Mouse (Mus musculus) yolk sac, embryonic 10.5 days (tissue): ENCODE results near the gene BC025920.
"Not testable (repeated sequence)": the region's sequence is repeated elsewhere in the genome, so short reads cannot be mapped to it uniquely, and the experiment has no call there.

ENCODE experiments used
- DNase-seq: peaks from one replicate; pipeline ENCODE4 v3.0.0-alpha.2; 2017; ENCODE audit warnings: low spot score

Gene BC025920

DNA sequence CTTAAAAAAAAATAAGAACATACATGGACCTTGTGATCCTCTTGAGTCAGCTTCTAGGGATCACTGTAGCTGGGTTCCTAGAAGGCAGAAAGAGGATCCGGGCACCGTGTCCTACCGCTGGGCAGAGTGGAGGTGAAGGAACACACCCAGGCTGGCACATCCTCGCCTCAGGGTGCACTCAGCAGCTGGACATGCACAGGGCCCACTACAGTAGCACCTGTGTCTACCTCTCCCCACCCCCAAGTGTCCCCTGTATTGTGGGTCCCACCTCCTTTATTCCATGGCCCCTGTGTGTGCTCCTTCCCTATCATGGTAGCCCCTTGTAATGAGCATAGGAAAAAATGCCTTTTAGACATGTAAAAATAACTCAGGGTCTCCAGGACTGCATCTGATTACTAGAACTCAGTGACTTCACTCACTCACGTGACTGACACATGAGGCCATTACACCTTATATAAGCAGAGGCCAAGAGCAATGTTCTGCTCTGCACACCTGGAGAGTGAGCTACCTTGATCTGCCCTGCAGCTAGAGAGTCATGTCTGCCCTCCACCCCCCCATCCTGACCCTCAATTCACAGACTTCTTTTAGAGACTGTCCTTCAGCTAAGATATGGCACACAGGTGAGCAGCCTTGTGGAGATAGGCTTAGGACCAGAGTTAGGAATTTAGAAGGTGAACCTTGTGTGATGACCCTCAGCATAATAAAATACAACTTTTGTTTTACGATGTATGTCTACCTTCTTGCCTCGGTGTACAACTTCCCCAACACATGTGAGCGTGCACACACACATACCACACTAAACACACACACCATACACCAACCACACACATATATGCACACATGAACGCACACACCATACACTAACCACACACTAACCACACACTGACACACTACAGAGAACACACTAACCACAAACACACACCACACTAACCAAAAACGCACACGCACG lies 1.8 kb upstream of the BC025920 start:
- DNase-seq: no peak

DNA sequence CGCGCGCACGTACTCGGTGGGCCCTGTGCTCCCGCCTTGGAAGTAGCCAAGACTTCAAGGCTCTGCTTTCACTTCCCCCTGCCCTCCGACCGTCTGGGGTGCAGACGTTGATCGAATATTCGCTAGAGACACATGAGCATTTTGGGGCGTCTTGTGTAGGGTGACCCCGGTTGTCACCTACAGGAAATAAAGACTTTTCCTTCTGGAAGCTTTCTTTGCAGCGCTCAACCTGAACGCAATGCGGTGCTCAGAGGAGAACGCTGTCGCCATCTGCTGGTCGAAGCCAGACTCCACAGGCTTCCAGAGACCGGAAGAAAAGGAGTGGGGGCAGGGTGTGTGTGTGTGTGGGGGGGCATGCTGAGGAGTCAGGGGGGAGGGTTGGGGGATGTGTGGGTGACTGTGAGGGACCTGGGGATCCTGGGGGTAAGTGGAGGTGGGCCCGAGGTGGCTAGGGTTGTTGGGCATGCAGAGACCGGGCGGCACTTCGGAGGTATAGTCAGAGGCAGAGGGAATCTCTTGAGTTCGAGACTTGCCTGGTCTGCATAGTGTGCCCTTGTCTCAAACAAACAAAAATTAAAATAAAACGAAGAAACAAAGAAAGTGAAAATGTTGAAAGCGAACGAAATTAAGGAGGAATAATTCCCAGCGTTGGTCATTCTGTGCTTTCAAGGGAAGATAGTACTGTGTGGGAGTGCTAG lies 953 bp upstream of the BC025920 start:
- DNase-seq: peak; percentile 85

DNA sequence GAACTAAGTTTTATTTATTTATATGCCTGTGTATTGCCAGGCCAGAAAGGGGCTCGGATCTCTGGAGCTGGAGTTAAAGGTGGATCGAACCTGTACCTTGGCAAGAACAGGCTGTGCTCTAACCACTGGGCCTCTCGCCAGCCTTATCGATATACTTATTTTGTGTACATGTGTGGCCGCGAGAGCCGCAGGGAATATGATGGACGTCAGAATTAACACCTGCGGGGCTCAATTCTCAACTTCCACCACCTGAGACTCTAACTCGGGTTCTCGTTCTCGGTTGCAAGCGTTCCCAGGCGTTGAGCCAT lies 450 bp upstream of the BC025920 start:
- DNase-seq: no peak

DNA sequence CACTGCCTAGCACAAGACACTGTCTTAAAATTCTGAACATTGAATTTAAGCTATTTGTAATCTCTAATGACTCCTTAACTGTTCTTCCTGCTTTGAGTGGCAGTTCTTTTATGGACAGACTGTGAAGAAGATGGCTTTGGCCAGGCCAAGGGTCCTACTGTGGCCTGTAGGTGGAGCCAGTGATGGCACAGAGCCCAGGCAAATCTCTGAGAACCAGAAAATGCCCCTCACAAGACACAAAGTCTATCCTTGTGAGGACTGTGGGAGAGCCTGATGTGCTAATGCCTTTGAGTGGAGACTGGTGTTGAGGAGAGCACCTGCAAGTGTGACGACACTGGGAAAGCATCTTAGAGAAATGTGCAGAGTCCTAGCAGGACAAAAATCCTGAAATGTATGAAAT lies 2.2 kb downstream of the BC025920 start:
- DNase-seq: no peak

DNA sequence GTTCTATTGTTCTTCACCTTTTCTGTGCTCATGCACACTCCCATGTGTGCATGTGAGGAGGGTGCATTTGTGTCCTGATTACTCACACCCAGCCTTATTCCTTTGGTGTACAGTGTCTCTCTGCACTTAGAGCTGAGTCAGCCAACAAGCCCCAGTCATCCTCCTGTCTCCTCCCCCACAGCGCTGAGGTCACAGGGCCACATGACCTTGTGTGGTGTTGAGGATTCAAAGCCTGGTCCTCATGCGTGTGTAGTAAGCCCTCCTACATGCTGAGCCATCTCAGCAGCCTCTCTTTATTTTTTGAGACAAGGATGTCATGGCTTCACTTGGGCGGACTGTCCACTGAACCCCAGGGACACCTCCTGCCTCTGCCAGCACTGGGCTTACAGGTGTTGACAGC lies 6.7 kb downstream of the BC025920 start:
- no peak for DNase-seq

DNA sequence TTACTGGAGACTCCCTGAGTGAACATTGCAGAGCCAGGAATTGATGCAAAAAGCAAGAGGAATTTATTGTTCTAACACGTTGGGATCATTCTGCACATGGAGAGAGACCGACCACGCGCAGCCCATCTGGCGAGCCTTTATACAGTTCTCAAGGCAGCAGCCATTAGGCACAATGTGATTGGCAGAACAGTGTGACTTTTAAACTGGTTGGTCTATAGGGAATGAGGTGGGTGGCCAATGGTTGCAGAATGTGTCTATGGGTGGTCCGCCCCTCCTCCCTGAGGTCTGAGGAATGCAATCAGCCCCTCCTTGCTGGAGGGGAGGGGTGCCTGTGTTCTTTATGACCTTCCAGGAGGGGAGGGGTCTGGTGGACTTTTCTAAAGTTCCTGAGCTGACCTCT lies 9.4 kb downstream of the BC025920 start:
- peak; percentile 34 for DNase-seq

DNA sequence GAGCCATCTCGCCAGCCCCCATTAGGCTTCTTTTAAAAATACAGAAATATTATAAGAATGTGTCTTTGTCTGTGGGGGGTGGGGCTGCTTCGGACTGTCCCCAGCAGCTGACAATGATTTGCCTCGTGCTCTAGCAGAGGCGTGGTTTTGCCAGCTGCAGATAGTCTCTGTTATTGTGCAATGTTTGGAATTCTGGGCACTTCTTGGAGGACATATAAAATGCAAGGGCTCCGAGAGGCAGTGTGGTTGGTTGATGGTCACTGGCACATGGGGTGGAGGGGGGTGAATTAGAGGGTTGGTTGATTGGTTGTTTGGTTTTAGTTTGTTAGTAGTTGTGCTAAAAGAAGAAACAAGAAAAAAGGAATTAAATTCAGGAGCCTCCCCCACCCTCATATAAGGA lies 13.9 kb downstream of the BC025920 start:
- DNase-seq: no peak

DNA sequence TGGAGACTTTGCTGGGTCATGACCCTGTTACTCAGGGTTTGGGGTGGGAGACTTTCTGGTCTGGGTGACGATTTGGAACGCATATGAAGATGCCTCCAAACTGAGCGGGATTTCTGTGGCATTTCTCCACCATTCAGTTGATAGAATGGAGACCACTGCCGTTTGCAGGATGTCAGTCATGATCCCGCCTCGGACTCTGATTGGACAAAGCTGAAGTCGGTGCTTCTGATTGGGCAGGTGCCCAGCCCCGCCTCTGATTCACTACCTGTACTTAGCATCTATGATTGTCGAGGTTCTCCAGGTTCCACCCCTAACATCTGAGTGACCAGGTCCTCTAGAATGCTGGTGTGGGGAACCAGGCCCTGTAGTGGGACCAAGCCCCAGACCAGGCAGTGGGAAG lies 14.7 kb downstream of the BC025920 start:
- no peak for DNase-seq

DNA sequence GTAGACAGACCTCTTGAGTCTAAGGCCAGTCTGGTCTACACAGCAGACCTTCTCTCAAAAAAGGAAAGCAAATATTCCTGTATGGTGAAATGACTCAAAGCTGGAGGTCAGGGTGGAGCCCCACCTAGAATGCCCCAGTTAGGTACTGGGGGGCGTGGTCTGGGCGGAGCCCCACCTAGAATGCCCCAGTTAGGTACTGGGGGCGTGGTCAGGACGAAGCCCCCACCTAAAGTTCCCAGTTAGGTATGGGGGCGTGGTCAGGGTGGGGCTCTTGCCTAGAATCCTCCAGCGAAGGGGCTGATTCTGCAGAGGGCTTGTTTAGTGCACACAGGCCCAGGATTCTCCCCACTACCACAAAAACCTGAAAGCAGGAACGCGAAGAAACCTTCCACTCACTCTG lies 17.4 kb downstream of the BC025920 start:
- DNase-seq: no peak

DNA sequence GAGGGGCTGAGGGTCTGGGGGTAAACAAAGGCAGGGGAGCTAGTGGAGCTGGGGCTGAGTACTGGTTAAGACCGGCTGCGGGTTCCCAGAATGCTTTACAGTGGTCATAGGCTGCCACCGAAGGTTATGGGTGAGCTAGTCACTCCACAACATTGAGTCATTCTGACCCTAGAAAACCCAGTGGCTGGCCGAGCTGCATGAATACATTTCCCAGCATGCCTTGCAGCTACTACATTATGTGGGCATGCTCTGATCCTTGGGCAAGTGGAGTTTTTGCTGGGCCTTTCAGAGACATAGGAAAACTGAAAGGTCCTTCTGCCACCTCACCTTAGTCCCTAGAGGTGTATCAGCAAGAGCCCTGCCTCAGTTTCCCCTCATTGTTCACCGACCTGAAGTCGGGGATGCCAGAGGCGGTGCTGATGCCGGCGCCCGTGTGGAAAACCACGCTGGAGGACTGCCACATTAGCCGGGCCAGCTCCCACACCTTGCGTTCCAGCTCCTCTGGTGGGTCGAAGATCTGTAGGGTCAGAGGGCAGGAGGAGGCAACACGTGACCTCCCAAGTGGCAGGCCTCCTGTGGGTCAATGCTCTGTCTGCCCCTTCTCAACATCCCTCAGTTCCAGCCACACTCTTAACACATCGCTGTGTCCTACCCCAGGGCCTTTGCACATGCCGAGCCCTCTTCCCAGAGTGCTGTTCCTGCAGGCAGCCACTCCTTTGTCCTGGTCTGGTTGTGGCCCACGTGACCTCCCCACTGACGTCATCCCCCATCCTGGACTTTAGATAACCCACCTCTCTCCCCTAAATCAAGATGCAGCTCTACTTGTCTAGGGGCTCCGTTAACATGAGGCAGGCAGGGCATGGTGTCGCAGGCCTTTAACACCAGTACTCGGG lies 20.3 kb downstream of the BC025920 start:
- no peak for DNase-seq

DNA sequence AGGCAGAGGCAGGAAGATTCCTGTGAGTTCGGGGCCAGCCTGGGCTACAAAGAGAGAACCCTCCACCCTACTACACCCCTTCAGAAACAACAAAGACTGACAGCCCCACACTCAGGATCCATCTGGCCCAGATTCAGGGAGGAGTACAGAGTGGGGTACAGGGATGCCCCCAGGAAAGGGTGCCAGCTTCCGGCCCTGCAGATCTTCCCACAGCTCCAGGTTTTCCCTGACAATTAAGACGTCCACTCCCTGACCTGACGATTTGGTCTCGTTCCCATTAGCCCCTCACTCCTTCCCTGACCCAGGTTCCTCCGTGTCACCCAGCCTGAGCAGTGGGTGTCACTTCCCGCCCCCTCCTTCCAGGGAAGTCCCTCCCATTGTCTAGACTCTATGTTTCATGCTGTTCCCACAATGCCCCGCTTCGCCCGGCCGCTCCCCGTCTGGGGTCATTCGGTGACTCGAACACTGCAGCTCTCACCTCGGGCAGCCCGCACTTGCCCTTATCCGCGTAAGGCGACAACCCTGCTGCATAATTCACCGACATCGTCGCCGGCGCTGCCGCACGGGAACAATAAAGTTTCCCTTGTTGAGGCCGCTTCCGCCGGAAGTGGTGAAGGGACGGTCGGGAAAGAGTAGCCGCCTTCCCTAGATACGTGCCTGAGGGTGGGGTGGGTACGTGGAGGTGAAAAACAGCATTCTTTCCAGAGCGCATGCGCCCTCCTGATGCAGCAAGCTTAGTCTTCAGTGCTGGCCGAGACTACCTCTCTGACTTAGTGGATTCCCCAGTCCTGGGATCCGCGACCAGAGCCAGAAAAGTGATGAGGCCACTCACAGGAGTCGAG lies 21.1 kb downstream of the BC025920 start, which contains the start of gene Sirt6:
Sirt6 (minus strand) TSS at position 804 of the 842 bp plus-strand sequence.
- peak; percentile 95 for DNase-seq

DNA sequence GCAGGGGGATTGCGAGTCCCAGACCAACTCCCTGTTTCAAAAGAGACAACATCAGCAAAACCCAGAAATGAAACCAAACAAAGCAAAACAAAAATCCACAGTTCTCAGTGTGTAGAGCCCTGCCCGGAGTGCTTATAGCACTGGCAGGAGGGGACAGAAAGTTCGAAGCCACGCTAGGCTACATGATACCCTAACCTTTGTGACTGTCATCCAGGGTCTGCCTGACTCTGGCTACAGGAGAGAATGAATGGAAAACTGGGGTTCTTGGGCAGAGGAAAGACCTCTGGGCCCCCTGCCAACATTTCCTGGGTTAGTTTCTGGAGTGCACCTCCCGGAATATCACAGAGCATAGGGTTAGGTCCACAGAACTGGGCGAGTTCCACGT lies 21.8 kb downstream of the BC025920 start:
- no peak for DNase-seq

DNA sequence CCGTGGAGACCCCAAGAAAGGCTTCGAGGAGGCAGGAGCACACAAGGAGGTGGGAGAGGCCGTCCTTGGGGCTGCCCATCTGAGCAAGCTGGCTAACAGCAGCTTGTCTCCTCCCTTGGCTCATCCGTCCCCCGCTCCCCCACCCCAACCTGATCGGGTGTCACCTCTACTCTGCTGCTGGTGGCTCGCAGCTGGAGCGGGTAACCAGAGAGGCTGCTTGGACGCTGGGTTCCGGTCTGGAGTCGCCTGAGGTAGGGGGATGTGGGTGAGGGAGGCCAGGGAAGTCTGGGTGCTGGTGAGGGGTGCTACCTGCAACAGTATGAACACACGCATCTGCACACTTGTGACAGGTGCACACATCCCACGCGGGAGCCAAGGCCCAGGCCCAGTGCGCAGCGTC lies 22.3 kb downstream of the BC025920 start, which contains the start of gene Ankrd24:
Ankrd24 (plus strand) TSS at position 151 of the 400 bp plus-strand sequence.
- no peak for DNase-seq

DNA sequence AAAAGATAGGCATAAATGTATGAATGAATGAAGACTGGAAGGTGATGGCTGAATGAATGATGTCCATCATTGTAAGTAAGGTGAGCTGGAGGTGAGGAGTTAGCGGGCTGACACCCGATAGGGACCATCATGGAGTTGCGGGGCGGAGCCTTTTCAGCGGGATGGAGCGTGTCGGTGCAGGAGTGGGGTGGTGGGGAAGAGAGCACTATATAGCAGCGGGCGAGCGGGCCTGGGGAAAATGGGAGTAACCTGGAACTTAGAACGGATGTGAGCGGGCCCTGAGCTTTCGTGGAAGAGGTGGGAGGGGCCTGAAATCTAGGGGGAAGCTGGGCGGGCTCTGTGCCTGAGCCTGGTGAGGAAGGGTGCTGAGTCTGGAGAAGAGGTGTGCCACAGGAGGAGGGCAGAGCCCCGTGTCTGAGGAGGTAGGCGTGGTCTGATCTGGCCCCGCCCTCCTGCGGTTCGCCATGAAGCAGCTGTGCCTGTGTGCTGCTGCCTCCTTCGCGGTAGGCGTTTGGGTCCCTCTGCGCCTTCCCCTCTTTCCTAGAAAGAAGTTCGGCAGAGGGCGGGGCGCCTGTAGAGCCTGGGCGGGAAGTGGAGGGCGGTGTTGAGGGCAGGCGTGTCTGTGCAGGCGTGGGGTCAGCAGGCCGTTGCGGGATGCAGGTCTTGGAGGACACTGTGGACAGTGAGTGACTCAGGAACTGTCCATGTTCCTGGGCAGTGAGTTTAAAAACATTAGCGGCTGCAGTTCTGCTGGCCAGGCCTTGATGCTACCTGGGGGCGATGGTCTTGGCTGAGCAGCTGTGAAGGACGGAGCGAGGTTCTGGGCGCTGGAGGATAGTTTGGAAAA lies 27.4 kb downstream of the BC025920 start:
- peak; percentile 90 for DNase-seq

DNA sequence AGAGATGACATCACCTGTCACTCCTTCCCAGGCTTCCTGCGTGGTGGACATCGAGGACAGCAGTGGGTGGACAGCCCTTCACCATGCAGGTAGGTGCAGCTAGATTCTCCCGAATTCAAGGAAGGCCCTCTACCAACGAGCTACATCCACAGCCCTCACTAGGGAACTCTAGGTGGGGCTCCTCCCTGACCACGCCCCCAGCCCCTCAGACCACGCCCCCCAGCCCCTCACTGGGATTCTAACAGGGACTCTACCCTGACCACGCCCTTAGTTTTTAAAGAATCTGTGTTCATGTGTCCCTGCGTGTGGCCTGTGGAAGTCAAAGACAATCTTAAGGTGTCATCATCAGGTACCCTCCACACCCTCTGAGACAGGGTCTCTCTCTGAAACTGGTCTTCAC lies 30.3 kb downstream of the BC025920 start:
- no peak for DNase-seq

DNA sequence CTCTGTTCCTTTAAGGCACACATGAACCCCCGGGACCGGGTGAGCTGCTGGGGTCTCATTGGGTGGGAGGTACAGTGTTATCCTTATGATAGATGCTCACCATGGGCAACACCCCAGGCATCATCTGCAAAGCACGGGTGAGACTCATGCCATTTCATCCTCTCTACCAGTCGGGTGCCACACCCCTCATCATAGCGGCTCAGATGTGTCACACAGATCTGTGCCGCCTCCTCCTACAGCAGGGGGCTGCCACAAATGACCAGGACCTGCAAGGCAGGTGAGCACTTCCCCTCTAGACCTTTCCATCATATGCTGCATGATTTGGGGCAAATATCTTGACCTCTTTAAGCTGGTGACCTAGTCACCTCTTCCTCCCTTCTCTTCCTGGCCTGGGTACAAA lies 32.0 kb downstream of the BC025920 start:
- DNase-seq: no peak

DNA sequence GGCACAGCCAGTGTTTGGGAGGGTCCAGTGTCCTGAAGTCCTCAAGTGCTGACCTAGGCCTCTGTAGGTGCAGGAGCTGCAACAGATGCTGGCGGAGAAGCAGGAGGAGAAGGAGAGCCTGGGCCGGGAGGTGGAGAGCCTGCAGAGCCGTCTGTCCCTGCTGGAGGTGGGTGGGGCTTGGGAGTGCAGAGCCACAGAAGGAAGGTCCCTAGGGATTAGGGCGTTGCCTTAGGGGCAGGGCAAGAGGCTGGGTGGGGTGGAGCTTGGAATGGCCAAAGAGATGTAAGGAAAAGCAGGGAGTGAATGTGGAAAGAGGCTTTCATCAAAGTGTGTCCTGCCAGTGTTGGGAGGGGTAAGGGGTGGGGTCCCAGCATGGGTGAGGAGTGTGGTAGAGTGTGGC lies 34.8 kb downstream of the BC025920 start:
- DNase-seq: not testable (repeated sequence)

DNA sequence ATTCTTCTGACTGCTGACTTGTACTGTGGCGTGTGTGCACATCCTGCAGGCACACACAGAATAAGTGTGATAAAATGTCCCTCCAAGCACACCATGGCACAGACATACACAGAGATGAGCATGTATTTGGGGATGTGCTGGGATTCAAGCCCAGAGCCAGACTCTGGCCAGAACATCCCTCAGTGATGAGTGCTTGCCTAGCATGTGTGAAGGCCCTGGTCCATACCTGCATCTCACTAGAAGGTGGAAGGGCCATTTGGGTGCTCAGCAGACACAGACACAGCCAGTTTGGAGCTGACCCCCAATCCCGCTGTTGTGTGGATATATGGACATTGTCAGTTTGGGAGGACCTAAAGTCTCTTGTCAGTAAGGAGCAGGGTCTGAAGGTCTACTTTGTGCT lies 35.5 kb downstream of the BC025920 start:
- no peak for DNase-seq

DNA sequence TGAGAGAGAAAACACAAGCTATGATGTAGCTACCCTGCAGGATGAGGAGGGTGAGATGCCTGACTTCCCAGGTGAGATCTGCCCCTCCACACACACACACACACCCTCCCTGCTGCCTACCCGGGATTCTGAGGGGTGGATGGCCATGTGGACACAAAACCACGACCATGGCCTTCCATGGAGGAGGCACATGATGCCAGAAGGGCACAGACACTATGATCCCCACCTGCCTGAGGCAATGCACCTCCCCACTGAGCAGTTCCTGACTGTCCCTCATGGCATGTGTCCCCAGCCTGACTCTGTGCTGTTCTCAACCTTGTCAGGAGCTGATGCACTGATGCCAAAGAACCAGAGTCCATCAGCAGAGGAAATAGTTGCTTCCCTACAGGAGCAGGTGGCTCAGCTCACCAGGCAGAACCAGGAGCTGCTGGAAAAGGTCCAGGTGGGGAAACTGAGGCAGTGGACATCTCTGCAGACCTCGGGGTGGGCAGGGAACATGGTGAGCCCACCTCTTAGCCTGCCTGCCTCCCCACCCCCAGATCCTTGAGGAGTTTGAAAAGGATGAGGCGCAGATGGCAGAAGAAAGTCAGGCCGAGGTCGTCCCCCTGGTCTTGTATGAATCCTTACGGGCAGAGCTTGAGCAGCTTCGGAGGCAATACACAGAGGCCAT lies 36.0 kb downstream of the BC025920 start:
- DNase-seq: no peak
